Mouse (Mus musculus) liver, embryonic 16.5 days (tissue): ENCODE results near the gene Gm21954. TPM values are rescaled to one million over a fixed set of nuclear protein-coding genes. Genes with fewer than 3 reads are reported as not detected.

Experiments
- ATAC-seq: fragments of 200-750 bp; cut with Nextera tagmentation; 2 replicates; pipeline ENCODE4 v1.8.0; 2017; ENCODE audit warnings: low read depth, mild to moderate bottlenecking, moderate number of reproducible peaks, moderate library complexity
- H3K27ac ChIP-seq: fragments of 300-500 bp; sonication (generic); 2 replicates; pipeline ENCODE4 v1.5.1; 2014; ENCODE audit warnings: mild to moderate bottlenecking, low read length
- H3K27me3 ChIP-seq: fragments of 300-500 bp; sonication (generic); 2 replicates; pipeline ENCODE4 v1.6.1; 2014; ENCODE audit warnings: low read depth, low read length, mixed read lengths; ENCODE audit not compliant: control insufficient read depth, insufficient read depth
- H3K36me3 ChIP-seq: fragments of 300-500 bp; sonication (generic); 2 replicates; pipeline ENCODE4 v1.6.1; 2014; ENCODE audit warnings: mild to moderate bottlenecking; ENCODE audit not compliant: control insufficient read depth, insufficient read depth
- H3K4me1 ChIP-seq: fragments of 300-500 bp; sonication (generic); 2 replicates; pipeline ENCODE4 v1.6.1; 2014; ENCODE audit warnings: low read depth, low read length, mixed read lengths; ENCODE audit not compliant: control insufficient read depth
- H3K4me2 ChIP-seq: fragments of 300-500 bp; sonication (generic); 2 replicates; pipeline ENCODE4 v1.6.1; 2014; ENCODE audit warnings: low read depth, low read length, mixed read lengths
- H3K4me3 ChIP-seq: fragments of 300-500 bp; sonication (generic); 2 replicates; pipeline ENCODE4 v1.5.1; 2014; ENCODE audit warnings: low read depth, mild to moderate bottlenecking, low read length
- H3K9ac ChIP-seq: fragments of 300-500 bp; sonication (generic); 2 replicates; pipeline ENCODE4 v1.6.1; 2014; ENCODE audit warnings: low read depth, low read length
- H3K9me3 ChIP-seq: fragments of 300-500 bp; sonication (generic); replicated peaks from 2 replicates; pipeline ENCODE4 v1.6.1; 2016; ENCODE audit warnings: low read length; ENCODE audit not compliant: control insufficient read depth
- WGBS: fragments of 180-500 bp; shearing (Covaris S2); extraction: QIAGEN DNeasy Blood & Tissue Kit; methylation state at CpG from one replicate; pipeline ENCODE4 v1.1.7; 2014; ENCODE audit not compliant: insufficient replicate concordance; 5-methylcytosine and 5-hydroxymethylcytosine counted together
- polyA plus RNA-seq: library from polyadenylated mRNA; unstranded; fragments of >200 nt; fragmentation: Nextera tagmentation; extraction: Ambion mirVana; gene quantifications from 2 replicates; pipeline ENCODE4 v1.2.1, GENCODE M21; 2015

Gene Gm21954
- polyA plus RNA-seq, 1 experiment from 2014 or later = not detected

- Histone ChIP-seq H3K9me3 (no peaks in the 10 kb centered on the region), H3K27me3 (no peaks in the 10 kb centered on the region), H3K4me1 (no peaks in the 10 kb centered on the region), H3K36me3 (no peaks in the 10 kb centered on the region), H3K4me2 (no peak overlapping the region), H3K4me3 (no peak overlapping the region), H3K9ac (no peak overlapping the region), H3K27ac (no peak overlapping the region)
- 55% methylated on average over 6 of the region's 6 CpGs for WGBS
- no peak for ATAC-seq
Measured at GRCm38 (mm10) chr3:55473146-55473545, 1.1 kb upstream of the Gm21954 start.

GRCm38 (mm10) chr3:55466348-55466747 lies 5.7 kb downstream of the Gm21954 start:
- no peaks in the 10 kb centered on the region for H3K4me1 ChIP-seq
- H3K9me3 ChIP-seq = no peaks in the 10 kb centered on the region
- H3K4me2 ChIP-seq = no peak overlapping the region
- no peak overlapping the region for H3K4me3 ChIP-seq
- WGBS = 66% methylated on average over 9 of the region's 9 CpGs
- no peak for ATAC-seq
- H3K27me3 ChIP-seq = no peaks in the 10 kb centered on the region
- no peak overlapping the region for H3K9ac ChIP-seq
- H3K36me3 ChIP-seq = no peaks in the 10 kb centered on the region
- H3K27ac ChIP-seq = no peak overlapping the region

- Histone ChIP-seq H3K9ac (no peak overlapping the region), H3K27ac (no peak overlapping the region), H3K36me3 (no peaks in the 10 kb centered on the region), H3K4me3 (no peak overlapping the region), H3K4me1 (no peaks in the 10 kb centered on the region), H3K9me3 (no peaks in the 10 kb centered on the region), H3K4me2 (no peak overlapping the region), H3K27me3 (no peaks in the 10 kb centered on the region)
- ATAC-seq = no peak
- 66% methylated on average over 8 of the region's 8 CpGs for WGBS
Measured at GRCm38 (mm10) chr3:55465785-55466184, 6.2 kb downstream of the Gm21954 start.

GRCm38 (mm10) chr3:55464226-55464625 lies 7.8 kb downstream of the Gm21954 start:
- ATAC-seq = no peak
- 56% methylated on average over 3 of the region's 3 CpGs for WGBS

GRCm38 (mm10) chr3:55462904-55463668 lies 8.9 kb downstream of the Gm21954 start:
- no peaks in the 10 kb centered on the region for H3K36me3 ChIP-seq

More at GRCm38 (mm10) chr3:55464226-55464625, 7.8 kb downstream of the Gm21954 start:
- Histone ChIP-seq H3K27me3 (no peaks in the 10 kb centered on the region), H3K4me3 (no peak overlapping the region), H3K9ac (no peak overlapping the region), H3K4me2 (no peak overlapping the region), H3K36me3 (no peaks in the 10 kb centered on the region), H3K9me3 (no peaks in the 10 kb centered on the region), H3K27ac (no peak overlapping the region), H3K4me1 (no peaks in the 10 kb centered on the region)

GRCm38 (mm10) chr3:55461685-55462655 lies 10.0 kb downstream of the Gm21954 start:
- Histone ChIP-seq H3K27ac (no peak overlapping the region), H3K27me3 (no peaks in the 10 kb centered on the region), H3K4me1 (no peaks in the 10 kb centered on the region), H3K9ac (no peak overlapping the region), H3K4me3 (no peak overlapping the region), H3K36me3 (no peaks in the 10 kb centered on the region), H3K9me3 (no peaks in the 10 kb centered on the region), H3K4me2 (no peak overlapping the region)
- ATAC-seq = no peak
- WGBS = 4% methylated on average over 17 of the region's 17 CpGs

More at GRCm38 (mm10) chr3:55462904-55463668, 8.9 kb downstream of the Gm21954 start:
- H3K4me3 ChIP-seq = no peak overlapping the region
- no peaks in the 10 kb centered on the region for H3K9me3 ChIP-seq
- no peak overlapping the region for H3K9ac ChIP-seq
- no peaks in the 10 kb centered on the region for H3K4me1 ChIP-seq
- ATAC-seq = no peak
- 73% methylated on average over 4 of the region's 4 CpGs for WGBS
- no peaks in the 10 kb centered on the region for H3K27me3 ChIP-seq
- H3K4me2 ChIP-seq = no peak overlapping the region
- no peak overlapping the region for H3K27ac ChIP-seq

- Histone ChIP-seq H3K36me3 (no peaks in the 10 kb centered on the region), H3K27me3 (no peaks in the 10 kb centered on the region), H3K4me2 (no peak overlapping the region), H3K4me3 (no peak overlapping the region), H3K9me3 (no peaks in the 10 kb centered on the region), H3K4me1 (no peaks in the 10 kb centered on the region), H3K9ac (no peak overlapping the region), H3K27ac (no peak overlapping the region)
- no peak for ATAC-seq
- 47% methylated on average over 3 of the region's 3 CpGs for WGBS
Measured at GRCm38 (mm10) chr3:55461092-55461491, 10.9 kb downstream of the Gm21954 start.

- Histone ChIP-seq H3K36me3 (no peaks in the 10 kb centered on the region), H3K27me3 (no peaks in the 10 kb centered on the region), H3K9me3 (no peaks in the 10 kb centered on the region), H3K4me3 (no peak overlapping the region), H3K4me2 (no peak overlapping the region), H3K27ac (no peak overlapping the region), H3K4me1 (no peaks in the 10 kb centered on the region), H3K9ac (no peak overlapping the region)
- WGBS = 65% methylated on average over 2 of the region's 2 CpGs
- ATAC-seq = no peak
Measured at GRCm38 (mm10) chr3:55452464-55452863, 19.5 kb downstream of the Gm21954 start.

- no peak overlapping the region for H3K9ac ChIP-seq
- 64% methylated on average over 3 of the region's 3 CpGs for whole genome bisulfite sequencing
- ATAC-seq = no peak
Measured at GRCm38 (mm10) chr3:55451877-55452276, 20.1 kb downstream of the Gm21954 start.

More at GRCm38 (mm10) chr3:55451877-55452276, 20.1 kb downstream of the Gm21954 start:
- no peak overlapping the region for H3K4me2 ChIP-seq
- H3K36me3 ChIP-seq = no peaks in the 10 kb centered on the region
- H3K27me3 ChIP-seq = no peaks in the 10 kb centered on the region
- H3K27ac ChIP-seq = no peak overlapping the region
- no peak overlapping the region for H3K4me3 ChIP-seq
- no peaks in the 10 kb centered on the region for H3K9me3 ChIP-seq
- no peaks in the 10 kb centered on the region for H3K4me1 ChIP-seq
